Mouse (Mus musculus): ENCODE results near the gene Aatf. TPM values are rescaled to one million over a fixed set of nuclear protein-coding genes. Genes with fewer than 3 reads are reported as not detected.

Aatf gene
- polyA plus RNA-seq, 1 experiment from 2014 or later = 40.9 TPM

DNA sequence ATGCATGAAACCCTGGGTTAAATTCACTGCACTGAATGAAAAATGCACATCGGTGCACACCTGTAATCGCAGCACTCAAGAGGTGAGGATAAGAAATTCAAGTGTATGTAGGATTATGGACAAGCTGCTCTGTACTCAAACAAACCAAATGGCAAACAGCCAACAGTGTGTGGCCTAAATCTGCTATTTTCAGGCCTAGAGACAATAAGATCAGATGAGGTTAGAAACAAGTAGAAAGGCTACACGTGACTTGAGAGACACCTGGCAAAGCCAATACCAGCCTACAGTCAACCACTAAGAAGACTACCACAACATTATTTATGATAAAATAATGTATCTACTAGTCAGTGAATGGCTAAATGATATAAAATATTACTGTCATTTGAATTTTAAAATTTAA, 72.9 kb downstream of the Aatf start:
- POLR2A ChIA-PET = interaction anchor here (0.6 kb wide), 1 partner anchor 8 kb away, joined by 3 read pairs; no protein-coding TSS in a partner anchor
- no peak for ATAC-seq
- CTCF ChIA-PET = no interaction called here
- in situ Hi-C loops (cut with MboI; ENCODE audit: low pct_unique_long_range_greater_than_20kb) = no loop called here
- no peak for DNase-seq (ENCODE audit: low read depth, low spot score)
- TF ChIP-seq CTCF (IDR thresholded peaks at IDR 0.05) = no peak
- no peaks in the 10 kb centered on the region for H3K27me3 ChIP-seq

GRCm38 (mm10) chr11:84434879-84435278, 78.4 kb downstream of the Aatf start:
- TF ChIP-seq CTCF (IDR thresholded peaks at IDR 0.05) = peak; percentile 40
- no peak for ATAC-seq
- ChIA-PET CTCF (interaction anchor here (1.1 kb wide), 1 partner anchor 359 kb away, joined by 3 read pairs; no protein-coding TSS in a partner anchor), POLR2A (interaction anchor here (0.6 kb wide), 1 partner anchor 52 kb away, joined by 4 read pairs; no protein-coding TSS in a partner anchor)
- H3K27me3 ChIP-seq = no peaks in the 10 kb centered on the region
- DNase-seq (ENCODE audit: low read depth, low spot score) = no peak
- in situ Hi-C loops (cut with MboI; ENCODE audit: low pct_unique_long_range_greater_than_20kb) = loop anchor here (5.0 kb wide), 2 partner anchors 67 to 362 kb away; no protein-coding TSS in a partner anchor

- H3K27me3 ChIP-seq = no peaks in the 10 kb centered on the region
- in situ Hi-C loops (cut with MboI; ENCODE audit: low pct_unique_long_range_greater_than_20kb) = loop anchor here (5.0 kb wide), 2 partner anchors 72 to 367 kb away; no protein-coding TSS in a partner anchor
- POLR2A ChIA-PET = no interaction called here
- CTCF ChIA-PET = interaction anchor here (0.7 to 2.4 kb wide), 6 partner anchors 13 to 368 kb away, joined by 3 to 13 read pairs (median 4); no protein-coding TSS in a partner anchor
- no peak for TF ChIP-seq CTCF (IDR thresholded peaks at IDR 0.05)
- no peak for DNase-seq (ENCODE audit: low read depth, low spot score)
- no peak for ATAC-seq
Measured at GRCm38 (mm10) chr11:84430336-84430735, 83.0 kb downstream of the Aatf start.

- ChIA-PET POLR2A (no interaction called here), CTCF (interaction anchor here (0.7 to 2.4 kb wide), 8 partner anchors 8 to 369 kb away, joined by 3 to 13 read pairs (median 4); no protein-coding TSS in a partner anchor)
- DNase-seq (ENCODE audit: low read depth, low spot score) (no peak), ATAC-seq (no peak)
- peak; percentile 83 for TF ChIP-seq CTCF (IDR thresholded peaks at IDR 0.05)
- no peaks in the 10 kb centered on the region for H3K27me3 ChIP-seq
- in situ Hi-C loops (cut with MboI; ENCODE audit: low pct_unique_long_range_greater_than_20kb) = no loop called here
Measured at GRCm38 (mm10) chr11:84429581-84429980, 83.7 kb downstream of the Aatf start.

- no peak for DNase-seq (ENCODE audit: low read depth, low spot score)
- ChIA-PET POLR2A (no interaction called here), CTCF (no interaction called here)
- no peak for TF ChIP-seq CTCF (IDR thresholded peaks at IDR 0.05)
- ATAC-seq = no peak
- in situ Hi-C loops (cut with MboI; ENCODE audit: low pct_unique_long_range_greater_than_20kb) = no loop called here
- H3K27me3 ChIP-seq = no peaks in the 10 kb centered on the region
Measured at GRCm38 (mm10) chr11:84426633-84426998, 86.7 kb downstream of the Aatf start.

- H3K27me3 ChIP-seq = no peaks in the 10 kb centered on the region
- DNase-seq (ENCODE audit: low read depth, low spot score) (no peak), ATAC-seq (no peak)
- ChIA-PET POLR2A (no interaction called here), CTCF (interaction anchor here (1.5 kb wide), 1 partner anchor 387 kb away, joined by 4 read pairs; no protein-coding TSS in a partner anchor)
- no peak for TF ChIP-seq CTCF (IDR thresholded peaks at IDR 0.05)
- in situ Hi-C loops (cut with MboI; ENCODE audit: low pct_unique_long_range_greater_than_20kb) = no loop called here
Measured at GRCm38 (mm10) chr11:84425736-84426632, 87.3 kb downstream of the Aatf start.

- ATAC-seq (no peak), DNase-seq (ENCODE audit: low read depth, low spot score) (no peak)
- in situ Hi-C loops (cut with MboI; ENCODE audit: low pct_unique_long_range_greater_than_20kb) = no loop called here
- ChIA-PET POLR2A (interaction anchor here (0.6 kb wide), 1 partner anchor 1938 kb away, joined by 6 read pairs; no protein-coding TSS in a partner anchor), CTCF (interaction anchor here (1.3 kb wide), 1 partner anchor 10 kb away, joined by 5 read pairs; no protein-coding TSS in a partner anchor)
- TF ChIP-seq CTCF (IDR thresholded peaks at IDR 0.05) = no peak
- H3K27me3 ChIP-seq = no peaks in the 10 kb centered on the region
Measured at GRCm38 (mm10) chr11:84420779-84421178, 92.5 kb downstream of the Aatf start.

- no peak for DNase-seq (ENCODE audit: low read depth, low spot score)
- no peaks in the 10 kb centered on the region for H3K27me3 ChIP-seq
- ChIA-PET CTCF (no interaction called here), POLR2A (no interaction called here)
- no peak for ATAC-seq
- in situ Hi-C loops (cut with MboI; ENCODE audit: low pct_unique_long_range_greater_than_20kb) = no loop called here
- TF ChIP-seq CTCF (IDR thresholded peaks at IDR 0.05) = no peak
Measured at GRCm38 (mm10) chr11:84413111-84413510, 100.2 kb downstream of the Aatf start.

GRCm38 (mm10) chr11:84412201-84412934, 101.0 kb downstream of the Aatf start:
- ChIA-PET CTCF (no interaction called here), POLR2A (interaction anchor here (0.7 kb wide), 1 partner anchor 8 kb away, joined by 3 read pairs; no protein-coding TSS in a partner anchor)
- H3K27me3 ChIP-seq = no peaks in the 10 kb centered on the region
- in situ Hi-C loops (cut with MboI; ENCODE audit: low pct_unique_long_range_greater_than_20kb) = no loop called here
- TF ChIP-seq CTCF (IDR thresholded peaks at IDR 0.05) = no peak
- ATAC-seq (no peak), DNase-seq (ENCODE audit: low read depth, low spot score) (no peak)

- POLR2A ChIA-PET = interaction anchor here (0.7 kb wide), 1 partner anchor 8 kb away, joined by 3 read pairs; no protein-coding TSS in a partner anchor
- TF ChIP-seq CTCF (IDR thresholded peaks at IDR 0.05) = no peak
- CTCF ChIA-PET = interaction anchor here (1.0 kb wide), 1 partner anchor 58 kb away, joined by 4 read pairs; no protein-coding TSS in a partner anchor
- in situ Hi-C loops (cut with MboI; ENCODE audit: low pct_unique_long_range_greater_than_20kb) = no loop called here
- H3K27me3 ChIP-seq = no peaks in the 10 kb centered on the region
- no peak for DNase-seq (ENCODE audit: low read depth, low spot score)
- no peak for ATAC-seq
Measured at GRCm38 (mm10) chr11:84411642-84412018, 101.7 kb downstream of the Aatf start.
